Mouse (Mus musculus) brown adipose tissue, adult 24 weeks (tissue): ENCODE measurements around the gene Naxd. TPM values are rescaled to one million over a fixed set of nuclear protein-coding genes. Genes with fewer than 3 reads are reported as not detected.
A peak's percentile ranks its signal among the peaks of the same experiment; 100 is the strongest.
"Not testable (repeated sequence)": the region's sequence is repeated elsewhere in the genome, so short reads cannot be mapped to it uniquely, and the experiment has no call there.

Experiments
- H3K27ac ChIP-seq: fragments of 200-500 bp; replicated peaks from 2 replicates; pipeline ENCODE4 v1.5.1; 2012; ENCODE audit warnings: low read depth, mild to moderate bottlenecking, low read length
- H3K4me1 ChIP-seq: fragments of 200-500 bp; 2 replicates; pipeline ENCODE4 v1.6.1; 2012; ENCODE audit warnings: low read length, mixed read lengths; ENCODE audit not compliant: control insufficient read depth, insufficient read depth, insufficient read length
- H3K4me3 ChIP-seq: fragments of 200-500 bp; 2 replicates; pipeline ENCODE4 v1.5.1; 2012; ENCODE audit warnings: low read depth, mild to moderate bottlenecking, low read length, moderate library complexity; ENCODE audit not compliant: insufficient read depth
- polyA plus RNA-seq: library from polyadenylated mRNA; stranded (reverse); fragments of >200 nt; gene quantifications from 2 replicates; pipeline ENCODE4 v1.2.4, GENCODE M21; 2012; ENCODE audit not compliant: missing spikeins, insufficient read depth, insufficient read length

The Naxd gene
- polyA plus RNA-seq, 1 experiment = 65.0 TPM

DNA sequence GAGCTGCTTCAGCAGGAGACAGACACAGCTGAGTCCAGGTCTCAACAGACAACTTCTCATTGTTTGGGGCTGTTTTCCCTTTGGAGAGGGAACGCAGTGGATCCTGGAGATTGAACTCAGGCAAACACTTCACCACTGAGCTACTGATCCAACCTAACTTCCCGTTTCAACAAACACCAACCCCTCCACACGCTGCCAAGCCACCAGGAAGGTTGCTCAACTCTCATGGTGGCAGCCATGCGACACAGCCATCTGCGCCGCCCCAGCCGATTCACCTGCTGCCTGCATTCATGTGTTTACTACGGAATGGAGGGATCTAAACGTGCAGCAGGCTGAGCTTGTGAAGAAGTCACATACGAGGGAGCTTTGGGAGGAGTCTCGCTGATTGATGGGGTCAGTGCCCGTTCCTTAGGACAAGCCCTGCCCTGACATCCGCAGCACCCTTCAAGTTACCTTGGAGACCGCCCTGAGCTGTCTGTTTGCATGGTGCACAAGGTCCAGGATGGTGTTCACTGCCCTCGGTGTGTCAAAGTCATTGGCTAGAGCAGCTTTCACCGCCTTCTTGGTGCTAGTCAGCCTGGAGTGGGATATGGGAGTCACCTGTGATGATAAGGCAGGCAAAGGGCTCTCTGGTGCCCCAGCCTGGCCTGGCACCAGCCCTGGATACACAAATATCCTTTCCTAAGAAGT, 20.2 kb downstream of the Naxd start:
- Histone ChIP-seq H3K4me3 (no peak overlapping the region), H3K27ac (no peak overlapping the region), H3K4me1 (no peaks in the 10 kb centered on the region)

DNA sequence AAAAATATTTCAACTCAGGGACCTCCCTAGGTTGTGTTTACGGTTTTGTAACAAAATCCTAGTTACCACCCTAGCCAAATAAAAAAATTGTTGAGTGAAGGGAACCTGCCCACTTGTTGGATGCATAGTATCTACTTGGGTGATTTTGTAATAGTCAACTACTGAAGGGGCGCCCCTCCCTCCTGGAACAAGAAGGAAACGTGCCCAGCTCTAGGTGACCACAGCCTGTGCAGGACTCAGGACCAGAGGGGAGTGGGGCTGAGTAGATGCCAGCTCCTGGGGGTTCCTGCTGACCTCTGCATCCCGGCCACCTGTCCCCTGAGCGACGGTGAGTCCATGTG, 20.7 kb downstream of the Naxd start:
- Histone ChIP-seq H3K4me3 (no peak overlapping the region), H3K4me1 (no peaks in the 10 kb centered on the region), H3K27ac (no peak overlapping the region)

DNA sequence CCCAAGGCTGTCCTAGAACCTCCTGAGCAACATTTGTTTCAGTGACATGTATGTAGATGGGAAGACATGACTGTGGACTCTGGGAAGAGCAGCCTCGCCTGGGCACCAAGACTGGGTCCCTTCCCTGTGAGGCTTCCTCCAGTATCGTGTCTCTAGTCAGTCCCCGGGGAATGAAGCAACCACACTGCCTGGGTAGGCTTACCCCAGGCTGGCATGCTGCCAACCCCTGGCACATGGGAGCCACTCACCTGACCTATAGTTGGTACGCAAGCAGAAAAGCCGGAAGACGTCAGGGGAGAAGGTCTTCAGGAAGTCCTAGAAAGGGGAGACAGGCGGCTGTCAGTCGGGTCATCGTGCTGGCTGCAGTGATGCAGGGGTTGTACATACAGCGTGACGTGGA, 21.4 kb downstream of the Naxd start:
- no peak overlapping the region for H3K27ac ChIP-seq
- no peak overlapping the region for H3K4me3 ChIP-seq
- H3K4me1 ChIP-seq = no peaks in the 10 kb centered on the region

DNA sequence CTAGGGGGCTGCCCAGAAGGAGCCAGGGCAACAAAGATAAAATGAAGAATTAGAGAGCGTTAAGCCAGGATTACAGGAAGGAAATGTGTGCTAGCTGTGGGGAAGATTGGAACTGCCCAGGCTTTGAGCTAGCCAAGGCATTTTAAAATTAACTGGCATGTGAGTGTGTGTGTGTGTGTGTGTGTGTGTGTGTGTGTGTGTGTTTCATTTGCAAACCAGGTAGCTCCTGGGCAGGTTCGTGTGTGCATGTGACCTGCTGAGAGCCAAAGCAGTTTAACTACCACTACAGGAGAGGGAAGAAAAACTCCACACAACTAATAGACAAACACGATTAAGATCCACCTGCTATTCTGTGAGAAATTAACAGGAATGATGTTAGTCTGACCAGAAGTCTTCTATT, 26.0 kb downstream of the Naxd start:
- Histone ChIP-seq H3K4me3 (no peak overlapping the region), H3K4me1 (no peaks in the 10 kb centered on the region), H3K27ac (no peak overlapping the region)

DNA sequence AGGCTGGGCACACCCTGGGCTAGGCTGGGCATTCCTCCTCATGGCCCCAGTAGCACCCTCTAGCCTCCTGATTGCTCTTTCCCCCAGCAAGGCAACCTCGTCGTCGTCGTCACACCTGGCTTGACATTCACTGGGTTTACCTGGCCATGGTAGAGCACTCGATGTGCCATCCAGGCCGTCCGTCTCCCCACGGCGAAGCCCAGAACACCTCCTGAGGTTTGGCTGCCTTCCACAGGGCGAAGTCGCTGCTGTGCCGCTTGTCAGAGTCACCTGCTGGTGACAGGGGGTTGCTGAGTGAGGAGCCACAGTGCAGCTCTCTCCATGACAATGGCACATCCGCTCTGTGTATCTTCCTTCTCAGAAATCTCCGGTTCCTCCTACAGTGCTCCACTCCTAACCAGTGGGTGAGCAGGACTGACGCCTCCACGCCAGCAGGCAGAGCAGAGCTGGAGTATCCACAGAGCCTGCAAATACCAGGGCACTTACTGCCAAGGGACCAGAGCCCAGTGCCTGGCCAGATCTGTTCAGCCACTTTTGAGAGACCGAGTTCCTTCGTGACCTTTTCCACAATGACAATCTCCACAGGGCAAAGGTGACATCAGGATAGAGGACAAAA, 33.0 kb downstream of the Naxd start:
- H3K4me3 ChIP-seq = no peak overlapping the region
- H3K27ac ChIP-seq = peak overlapping the region; percentile 49
- no peaks in the 10 kb centered on the region for H3K4me1 ChIP-seq

DNA sequence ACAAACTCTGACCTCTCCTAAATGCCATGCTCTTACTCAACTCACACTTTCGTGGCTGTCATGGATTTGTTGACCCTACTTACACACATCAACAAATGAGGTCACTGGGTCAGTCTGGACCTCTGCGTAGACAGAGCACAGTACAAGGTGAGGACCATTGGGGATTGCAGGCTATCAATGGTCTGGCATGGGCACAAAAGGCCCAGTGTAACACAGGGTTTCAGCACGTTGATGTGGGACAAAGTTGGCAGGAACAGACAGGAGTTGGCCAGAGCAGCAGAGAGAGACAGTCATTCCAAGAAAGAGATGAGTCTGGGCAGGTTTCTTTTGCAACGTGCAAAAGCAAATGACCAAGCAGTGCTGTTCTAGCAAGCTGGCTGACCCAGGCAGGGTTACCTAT, 33.5 kb downstream of the Naxd start:
- no peak overlapping the region; the same call in 1 of the 2 replicates for H3K27ac ChIP-seq
- H3K4me3 ChIP-seq = no peak overlapping the region
- H3K4me1 ChIP-seq = no peaks in the 10 kb centered on the region

DNA sequence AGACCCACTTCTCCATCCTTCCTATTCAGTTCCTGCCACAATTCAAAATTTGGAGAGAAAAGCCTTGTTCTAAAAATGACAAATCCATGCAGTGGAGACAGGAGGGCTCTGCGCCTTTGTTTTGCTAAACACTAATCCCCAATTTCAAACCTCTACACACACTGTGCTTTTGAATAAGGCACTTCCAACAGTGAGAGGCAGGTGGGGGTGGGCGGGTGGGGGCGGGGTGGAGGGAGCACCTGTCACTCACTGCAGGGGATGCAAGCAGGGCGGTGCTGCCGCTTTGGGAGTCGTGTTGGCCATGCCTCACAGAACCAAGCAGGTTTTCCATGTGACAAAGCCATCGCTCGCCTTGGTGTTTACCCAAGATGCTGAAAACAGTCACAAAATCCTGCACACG, 37.2 kb downstream of the Naxd start:
- Histone ChIP-seq H3K4me3 (no peak overlapping the region), H3K27ac (no peak overlapping the region), H3K4me1 (no peaks in the 10 kb centered on the region)

DNA sequence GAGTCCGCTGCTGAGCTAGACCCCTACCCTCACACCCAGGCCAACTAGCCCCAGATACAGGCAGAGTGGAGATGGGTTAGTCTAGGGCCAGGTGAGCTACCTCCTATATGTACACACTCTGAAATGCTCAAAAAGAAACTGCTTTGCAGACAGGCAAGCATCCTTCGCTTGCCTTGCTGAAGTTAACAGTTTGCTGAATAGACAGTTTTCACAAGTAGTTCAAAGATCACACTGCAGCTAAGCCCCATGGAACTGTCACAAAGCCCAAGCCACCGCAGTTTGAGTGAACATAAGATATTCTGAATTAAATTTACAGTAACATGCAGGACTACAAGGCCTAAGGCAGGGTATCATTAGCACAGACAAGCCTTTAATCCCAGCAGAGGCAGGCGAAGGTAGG, 41.7 kb downstream of the Naxd start:
- Histone ChIP-seq H3K27ac (no peak overlapping the region), H3K4me1 (peaks cover 4% of the 10 kb centered on the region; the same call in 1 of the 2 replicates), H3K4me3 (no peak overlapping the region)

DNA sequence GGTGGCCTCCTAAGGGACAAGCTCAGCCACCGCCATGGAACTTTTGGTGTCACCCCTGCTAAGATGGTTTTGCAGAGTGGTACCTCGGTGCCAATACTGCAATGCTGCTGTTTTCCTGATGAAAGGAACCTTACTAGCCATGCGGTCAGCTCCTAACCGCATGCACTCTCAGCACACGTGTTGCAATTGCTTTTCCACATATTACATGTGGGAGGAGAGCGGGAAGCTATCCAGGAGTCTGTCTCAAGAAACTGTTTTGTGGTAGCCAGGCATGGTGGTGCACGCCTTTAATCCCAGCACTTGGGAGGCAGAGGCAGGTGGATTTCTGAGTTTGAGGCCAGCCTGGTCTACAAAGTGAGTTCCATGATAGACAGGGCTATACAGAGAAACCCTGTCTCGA, 42.9 kb downstream of the Naxd start:
- peaks cover 4% of the 10 kb centered on the region; the same call in 1 of the 2 replicates for H3K4me1 ChIP-seq
- no peak overlapping the region for H3K4me3 ChIP-seq
- no peak overlapping the region for H3K27ac ChIP-seq

DNA sequence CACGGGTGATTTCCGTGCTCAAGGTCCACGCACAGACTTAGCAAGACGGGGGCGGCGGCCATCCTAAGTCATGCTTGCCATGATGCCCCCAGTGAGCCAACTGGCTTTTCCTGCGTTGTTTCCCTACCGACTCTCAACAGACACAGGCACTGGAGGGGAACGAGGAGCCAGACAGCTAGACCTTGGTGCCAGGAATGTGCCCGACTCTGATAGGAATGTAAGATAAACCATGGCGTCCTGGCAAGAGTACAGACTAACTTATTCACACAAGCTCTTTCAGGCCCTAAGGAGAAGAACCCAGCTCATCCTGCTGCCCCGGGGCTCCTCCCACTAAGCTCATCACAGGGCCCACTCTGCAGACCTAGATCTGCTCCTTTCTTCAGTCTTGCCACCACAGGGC, 44.7 kb downstream of the Naxd start:
- H3K4me1 ChIP-seq = peaks cover 4% of the 10 kb centered on the region; the same call in 1 of the 2 replicates
- H3K27ac ChIP-seq = no peak overlapping the region
- H3K4me3 ChIP-seq = no peak overlapping the region

DNA sequence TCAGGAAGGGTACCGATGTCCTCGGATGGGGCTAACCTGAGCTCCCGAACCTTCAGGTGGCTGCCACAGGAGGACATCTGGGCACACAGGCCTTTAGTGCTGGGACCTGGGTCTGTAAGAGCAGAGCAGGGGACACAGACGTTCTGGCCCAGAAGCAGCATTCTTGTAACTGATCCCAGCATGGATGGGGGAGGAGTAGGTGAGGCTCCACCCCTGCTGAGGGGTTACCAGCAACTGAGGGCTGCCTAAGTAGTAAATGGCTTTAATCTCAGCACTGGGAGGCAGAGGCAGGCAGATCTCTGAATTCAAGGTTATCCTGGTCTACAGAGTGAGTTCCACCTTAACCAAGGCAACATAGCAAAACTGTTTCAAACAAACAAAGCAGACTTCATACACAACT, 45.6 kb downstream of the Naxd start:
- H3K27ac ChIP-seq = no peak overlapping the region
- H3K4me1 ChIP-seq = peaks cover 4% of the 10 kb centered on the region; the same call in 1 of the 2 replicates
- H3K4me3 ChIP-seq = no peak overlapping the region

DNA sequence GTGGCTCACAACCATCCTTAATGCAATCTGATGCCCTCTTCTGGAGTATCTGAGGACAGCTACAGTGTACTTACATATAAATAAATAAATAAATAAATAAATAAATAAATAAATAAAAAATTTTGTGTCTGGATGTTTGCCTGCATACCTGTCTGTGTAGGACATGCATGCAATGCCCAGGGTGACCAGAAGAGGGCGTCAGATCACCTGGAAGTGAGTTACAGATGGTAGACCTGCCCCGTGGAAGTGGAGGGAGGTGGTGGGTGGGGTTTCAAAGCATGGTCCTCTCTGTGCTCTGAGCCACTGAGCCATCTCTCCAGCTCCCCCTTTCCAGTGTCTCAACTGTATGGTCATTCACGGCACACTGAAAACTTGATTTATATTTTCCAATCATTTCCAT, 47.1 kb downstream of the Naxd start:
- Histone ChIP-seq H3K27ac (no peak overlapping the region), H3K4me3 (no peak overlapping the region), H3K4me1 (peaks cover 4% of the 10 kb centered on the region; the same call in 1 of the 2 replicates)

DNA sequence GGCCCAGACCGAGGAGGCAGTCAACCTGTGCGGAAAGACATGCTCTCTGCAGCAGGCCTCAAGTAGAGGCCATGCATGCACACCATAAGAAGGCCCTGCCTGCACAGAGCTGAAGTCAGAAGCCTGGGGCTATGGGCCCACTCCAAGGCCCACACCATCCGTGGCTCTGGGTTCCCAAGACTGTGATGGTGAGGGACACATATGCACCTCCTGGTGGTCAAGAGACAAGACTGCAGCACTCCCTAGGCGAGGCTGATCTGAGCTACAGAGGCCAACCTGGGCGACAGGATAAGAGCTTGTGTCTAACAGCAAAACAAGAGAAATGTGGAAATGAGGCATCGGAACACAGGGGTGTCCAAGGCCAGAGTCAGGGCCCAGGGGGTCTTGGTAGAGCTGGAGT, 49.8 kb downstream of the Naxd start:
- H3K4me3 ChIP-seq = no peak overlapping the region
- H3K27ac ChIP-seq = no peak overlapping the region
- H3K4me1 ChIP-seq = peaks cover 2% of the 10 kb centered on the region; the same call in 1 of the 2 replicates

DNA sequence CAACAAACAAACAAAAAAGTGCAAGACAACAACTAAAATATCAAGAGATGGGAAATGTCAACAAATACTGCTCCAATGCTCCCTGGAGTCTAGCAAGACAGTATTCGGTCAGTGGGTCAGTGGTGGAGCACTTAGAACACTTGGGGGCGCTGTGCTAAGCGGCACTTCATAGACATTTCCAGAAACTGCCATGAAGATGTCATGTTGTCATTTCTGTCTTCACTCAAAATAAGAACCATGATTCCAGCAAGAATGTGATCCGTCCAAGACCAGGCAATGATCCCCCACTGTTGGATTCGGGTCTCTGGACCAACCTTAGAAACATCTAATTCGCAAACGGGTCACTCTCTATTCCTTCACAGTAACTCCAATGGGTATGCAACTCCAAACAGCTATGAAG, 52.4 kb downstream of the Naxd start:
- Histone ChIP-seq H3K4me3 (peak overlapping the region; percentile 86), H3K4me1 (peaks cover 2% of the 10 kb centered on the region; the same call in 1 of the 2 replicates), H3K27ac (no peak overlapping the region)

DNA sequence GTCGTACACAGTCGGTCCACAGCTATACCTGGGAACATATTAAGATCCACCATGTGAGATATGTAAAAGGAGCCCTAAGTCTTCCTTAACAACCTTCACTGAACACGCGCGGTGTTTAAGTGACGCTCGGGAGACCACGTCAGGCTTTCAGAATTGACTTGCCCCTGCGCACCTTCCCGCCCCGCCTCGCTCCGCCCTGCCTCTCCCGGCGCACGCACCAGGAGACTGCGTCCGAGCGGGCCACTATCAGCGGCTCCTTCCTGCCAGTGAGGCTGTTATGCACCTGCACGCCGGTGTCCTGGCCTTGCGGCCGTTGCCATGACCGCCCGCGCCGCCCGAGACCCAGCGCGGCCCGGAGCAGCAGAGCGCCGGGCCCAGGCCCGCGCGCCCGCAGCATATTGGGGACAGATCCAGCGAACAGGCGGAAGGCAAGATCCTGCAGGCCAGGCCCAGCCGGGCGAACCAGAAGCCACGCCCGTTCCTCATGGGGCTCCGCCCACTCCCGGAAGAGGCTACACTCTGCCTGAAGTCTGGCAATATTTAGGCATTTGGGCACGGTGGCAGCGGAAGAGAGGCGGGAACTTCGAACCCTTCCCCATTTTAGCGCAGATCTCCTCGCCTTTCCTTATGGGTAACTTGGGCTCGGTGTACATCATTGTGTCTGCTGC, 53.1 kb downstream of the Naxd start, which contains the start of gene Cars2:
Cars2 (minus strand) TSS at position 503 of the 668 bp plus-strand sequence.
- H3K27ac ChIP-seq = peak within 1 kb of the TSS; percentile 33
- peaks cover 2% of the 10 kb centered on the region; the same call in 1 of the 2 replicates for H3K4me1 ChIP-seq
- H3K4me3 ChIP-seq = peak within 1 kb of the TSS; percentile 86

DNA sequence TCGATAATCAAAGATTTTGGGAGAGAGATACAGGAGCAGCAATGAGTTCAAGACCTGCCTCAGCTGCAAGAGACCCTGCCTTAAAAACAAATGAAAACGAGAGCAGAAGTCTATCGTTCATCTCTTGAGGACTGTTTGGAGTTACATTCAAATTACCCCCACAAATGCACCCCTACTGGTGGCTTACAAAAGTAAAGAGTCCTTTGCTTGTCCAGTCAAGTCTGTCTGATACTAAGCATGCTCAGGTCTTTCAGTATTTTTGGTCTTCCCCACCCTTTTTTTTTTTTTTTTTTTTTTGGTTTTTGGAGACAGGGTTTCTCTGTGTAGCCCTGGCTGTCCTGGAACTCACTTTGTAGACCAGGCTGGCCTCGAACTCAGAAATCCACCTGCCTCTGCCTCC, 54.2 kb downstream of the Naxd start:
- not testable (repeated sequence) for H3K4me1 ChIP-seq, H3K4me3 ChIP-seq, H3K27ac ChIP-seq
